Mouse (Mus musculus): ENCODE measurements around the gene Trim27. TPM values are rescaled to one million over a fixed set of nuclear protein-coding genes. Genes with fewer than 3 reads are reported as not detected.

Gene Trim27
- polyA plus RNA-seq, 1 experiment: 9.1 TPM

- peaks cover 2% of the 10 kb centered on the region; the same call in 1 of the 2 replicates for H3K4me1 ChIP-seq (ENCODE audit: control insufficient read depth, insufficient read depth, insufficient read length, low read length)
- H3K27ac ChIP-seq (replicated peaks; ENCODE audit: low read depth, low read length): no peak overlapping the region
- no peak overlapping the region for H3K4me3 ChIP-seq (ENCODE audit: insufficient read depth, low read depth, low read length)
Measured at GRCm38 (mm10) chr13:21183066-21183465, 3.8 kb downstream of the Trim27 start.

DNA sequence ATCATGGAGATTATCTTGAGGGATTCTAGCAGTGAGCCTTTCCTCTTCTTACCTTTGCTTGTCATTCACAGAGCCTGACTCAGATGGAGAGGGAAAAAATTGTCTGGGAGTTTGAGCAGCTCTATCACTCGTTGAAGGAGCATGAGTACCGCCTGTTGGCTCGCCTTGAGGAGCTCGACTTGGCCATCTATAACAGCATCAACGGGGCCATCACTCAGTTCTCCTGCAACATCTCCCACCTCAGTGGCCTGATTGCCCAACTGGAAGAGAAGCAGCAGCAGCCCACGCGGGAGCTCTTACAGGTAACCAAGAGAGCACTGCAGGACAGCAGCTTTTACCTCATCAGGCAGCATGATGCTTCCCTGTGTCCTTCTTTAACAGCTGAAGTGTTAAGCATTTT is 4.4 kb downstream of the Trim27 start:
- Histone ChIP-seq H3K27ac (replicated peaks; ENCODE audit: low read depth, low read length) (no peak overlapping the region), H3K4me3 (ENCODE audit: insufficient read depth, low read depth, low read length) (no peak overlapping the region), H3K4me1 (ENCODE audit: control insufficient read depth, insufficient read depth, insufficient read length, low read length) (peaks cover 1% of the 10 kb centered on the region; the same call in 1 of the 2 replicates)

GRCm38 (mm10) chr13:21185521-21185920 is 6.3 kb downstream of the Trim27 start:
- Histone ChIP-seq H3K4me1 (ENCODE audit: control insufficient read depth, insufficient read depth, insufficient read length, low read length) (no peaks in the 10 kb centered on the region), H3K27ac (replicated peaks; ENCODE audit: low read depth, low read length) (no peak overlapping the region), H3K4me3 (ENCODE audit: insufficient read depth, low read depth, low read length) (no peak overlapping the region)

GRCm38 (mm10) chr13:21195406-21196228 is 16.4 kb downstream of the Trim27 start:
- H3K27ac ChIP-seq (replicated peaks; ENCODE audit: low read depth, low read length): no peak overlapping the region
- H3K4me3 ChIP-seq (ENCODE audit: insufficient read depth, low read depth, low read length): no peak overlapping the region
- no peaks in the 10 kb centered on the region for H3K4me1 ChIP-seq (ENCODE audit: control insufficient read depth, insufficient read depth, insufficient read length, low read length)

DNA sequence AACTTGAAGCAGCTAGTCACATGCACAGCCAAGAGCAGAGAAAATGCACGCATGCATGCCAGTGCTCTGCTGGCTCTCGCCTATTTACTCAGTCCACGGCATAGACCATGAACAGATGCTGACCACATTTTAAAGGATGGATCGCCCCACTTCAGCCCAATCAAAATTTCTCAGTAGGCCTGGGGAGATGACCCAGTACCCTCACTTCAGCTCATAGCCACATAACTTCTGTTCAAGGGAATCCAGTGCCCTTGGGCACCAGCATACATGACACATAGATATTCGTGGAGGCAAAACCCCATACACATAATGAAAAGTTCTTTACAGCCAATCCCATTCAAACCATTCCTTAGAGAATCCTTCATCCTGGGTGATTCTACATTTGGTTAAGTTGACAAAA is 18.5 kb downstream of the Trim27 start:
- no peaks in the 10 kb centered on the region for H3K4me1 ChIP-seq (ENCODE audit: control insufficient read depth, insufficient read depth, insufficient read length, low read length)
- H3K4me3 ChIP-seq (ENCODE audit: insufficient read depth, low read depth, low read length): no peak overlapping the region

DNA sequence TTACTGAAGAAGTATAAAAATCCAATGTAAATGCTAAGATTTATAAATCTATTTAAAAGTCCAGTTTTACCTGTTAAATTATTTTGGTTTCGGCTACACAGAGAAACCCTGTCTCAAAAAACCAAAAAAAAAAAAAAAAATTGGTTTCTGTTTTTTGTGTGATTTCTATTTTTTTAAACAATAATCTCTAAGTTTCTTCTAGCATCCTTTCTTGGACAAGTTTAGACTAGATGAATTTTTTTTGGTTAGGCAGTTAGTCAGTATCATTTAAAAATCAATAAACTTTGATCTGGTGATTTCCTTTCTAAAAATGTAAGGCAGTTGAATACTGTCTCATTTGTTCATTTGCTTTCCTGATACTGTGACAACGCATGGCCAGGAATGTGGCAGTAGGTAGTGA is 19.1 kb downstream of the Trim27 start:
- no peaks in the 10 kb centered on the region for H3K4me1 ChIP-seq (ENCODE audit: control insufficient read depth, insufficient read depth, insufficient read length, low read length)
- H3K4me3 ChIP-seq (ENCODE audit: insufficient read depth, low read depth, low read length): no peak overlapping the region
- H3K27ac ChIP-seq (replicated peaks; ENCODE audit: low read depth, low read length): no peak overlapping the region

More for the DNA sequence above, 18.5 kb downstream of the Trim27 start:
- no peak overlapping the region for H3K27ac ChIP-seq (replicated peaks; ENCODE audit: low read depth, low read length)

DNA sequence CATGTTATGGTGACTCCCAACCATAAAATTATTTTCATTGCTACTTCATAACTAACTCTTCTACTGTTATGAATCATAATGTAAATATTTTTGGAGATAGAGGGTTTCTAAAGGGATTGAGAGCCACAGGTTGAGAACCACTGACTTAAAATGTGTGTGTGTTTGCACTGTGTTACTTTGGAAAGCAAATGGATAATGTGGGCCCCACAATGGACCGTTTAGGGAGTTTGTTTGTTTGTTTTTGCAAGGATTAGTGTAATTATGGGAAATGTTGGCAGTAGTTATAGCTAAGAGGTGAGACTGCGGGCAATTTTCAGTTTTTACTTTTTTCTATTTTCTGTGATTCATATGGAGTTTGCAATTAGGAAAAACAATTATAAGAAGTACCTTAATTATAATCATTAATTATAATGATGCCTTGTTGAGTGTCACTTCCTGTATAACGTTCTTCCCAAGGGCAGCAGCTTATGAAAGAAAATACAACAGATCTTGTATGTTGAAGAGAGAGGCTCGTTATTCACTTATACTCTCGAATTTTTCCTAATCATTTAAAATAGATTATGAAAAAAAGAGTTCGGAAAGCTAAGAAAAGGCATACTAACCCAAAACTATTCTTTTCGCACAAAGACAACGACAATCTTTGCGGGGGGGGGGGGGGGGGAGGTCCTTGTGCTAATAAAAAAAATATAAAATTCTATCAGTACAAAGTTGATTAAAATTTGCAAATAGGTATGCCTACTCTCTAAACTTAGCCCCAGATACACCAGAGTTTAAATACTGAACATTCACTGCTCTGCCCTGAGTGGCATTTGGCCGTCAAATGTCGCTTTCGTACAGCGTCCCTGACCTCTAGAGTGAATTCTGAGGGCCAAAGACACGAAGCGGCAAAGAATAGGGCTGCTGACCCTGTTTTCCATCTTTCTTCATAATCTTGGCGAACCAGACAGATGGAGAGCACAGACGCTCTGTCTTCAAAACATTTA is 20.1 kb downstream of the Trim27 start:
- H3K4me3 ChIP-seq (ENCODE audit: insufficient read depth, low read depth, low read length): peak overlapping the region; percentile 100
- no peaks in the 10 kb centered on the region for H3K4me1 ChIP-seq (ENCODE audit: control insufficient read depth, insufficient read depth, insufficient read length, low read length)
- peak overlapping the region; percentile 39 for H3K27ac ChIP-seq (replicated peaks; ENCODE audit: low read depth, low read length)

DNA sequence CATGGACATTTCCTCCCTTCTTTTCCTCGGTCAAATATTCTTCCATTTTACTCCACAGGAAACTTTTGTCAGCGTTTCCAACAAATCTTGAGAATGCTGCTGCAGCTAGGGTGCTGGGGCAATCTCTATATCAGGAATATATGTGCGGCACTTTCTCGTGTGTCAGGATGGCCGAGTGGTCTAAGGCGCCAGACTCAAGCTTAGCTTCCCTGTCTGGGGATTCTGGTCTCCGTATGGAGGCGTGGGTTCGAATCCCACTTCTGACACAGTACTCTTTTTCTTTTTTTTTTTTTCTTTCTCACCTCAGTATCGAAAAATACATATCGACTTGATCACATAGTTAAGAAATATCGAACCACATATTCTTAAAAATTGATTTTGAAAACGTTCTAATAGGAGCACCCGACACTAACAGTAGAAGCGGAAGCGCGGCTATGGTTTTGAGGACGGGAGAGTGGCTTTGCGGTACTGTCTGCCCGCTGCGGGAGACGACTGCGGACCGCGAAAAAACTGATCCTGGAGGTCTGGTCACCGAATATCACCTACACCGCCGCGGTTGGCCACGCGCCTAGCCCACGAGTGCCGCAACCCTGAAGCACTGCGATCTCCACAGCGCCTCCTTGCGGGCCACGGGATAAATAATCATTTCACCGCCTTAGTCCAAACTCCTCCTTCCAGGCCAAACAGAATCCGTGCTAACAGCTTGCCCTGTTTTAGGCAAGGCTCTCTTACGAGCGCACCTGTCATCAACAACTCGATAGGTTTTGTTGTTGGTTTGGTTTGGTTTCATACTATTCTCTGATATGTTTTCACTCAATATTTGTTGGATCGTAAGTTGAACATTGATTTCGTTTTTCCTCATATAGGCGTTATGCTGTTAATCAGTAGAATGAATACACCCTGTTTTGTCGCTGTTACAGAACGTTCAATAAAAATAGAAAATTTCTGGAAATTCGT is 21.1 kb downstream of the Trim27 start:
- Histone ChIP-seq H3K4me3 (ENCODE audit: insufficient read depth, low read depth, low read length) (peak overlapping the region; percentile 100), H3K27ac (replicated peaks; ENCODE audit: low read depth, low read length) (peak overlapping the region; percentile 80), H3K4me1 (ENCODE audit: control insufficient read depth, insufficient read depth, insufficient read length, low read length) (no peaks in the 10 kb centered on the region)

DNA sequence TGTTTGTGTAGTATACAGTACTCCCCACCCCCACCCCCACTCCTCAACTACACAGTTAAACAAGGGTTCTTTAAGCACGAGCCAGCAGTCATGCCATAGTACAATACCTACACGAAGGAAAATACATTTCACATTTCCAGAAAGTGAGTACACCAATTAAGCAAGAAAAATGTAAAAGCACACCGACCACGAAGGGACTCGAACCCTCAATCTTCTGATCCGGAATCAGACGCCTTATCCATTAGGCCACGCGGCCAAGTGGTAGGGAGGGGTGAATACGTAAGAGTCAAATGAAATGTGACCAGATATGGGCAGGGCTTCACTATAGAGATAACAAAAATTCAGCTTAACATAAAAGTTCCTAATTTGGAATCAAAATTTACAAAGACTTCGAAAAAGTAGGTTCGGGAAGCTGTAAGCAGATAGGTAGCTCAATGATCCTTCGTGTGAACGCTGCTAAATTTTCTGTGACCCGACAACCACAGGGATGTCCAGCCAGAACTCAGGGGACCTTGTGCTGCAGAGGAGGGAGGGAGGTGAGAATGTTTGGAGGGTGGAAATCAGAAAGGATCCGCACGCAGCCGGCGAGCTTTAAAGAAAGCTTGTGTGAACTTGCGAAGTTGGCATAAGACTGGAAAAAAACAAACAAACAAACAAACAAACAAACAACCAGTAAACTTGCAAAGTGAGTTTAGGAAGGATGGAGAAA is 36.2 kb downstream of the Trim27 start:
- no peaks in the 10 kb centered on the region for H3K4me1 ChIP-seq (ENCODE audit: control insufficient read depth, insufficient read depth, insufficient read length, low read length)
- H3K27ac ChIP-seq (replicated peaks; ENCODE audit: low read depth, low read length): no peak overlapping the region
- peak overlapping the region; percentile 33 for H3K4me3 ChIP-seq (ENCODE audit: insufficient read depth, low read depth, low read length)

- no peaks in the 10 kb centered on the region for H3K4me1 ChIP-seq (ENCODE audit: control insufficient read depth, insufficient read depth, insufficient read length, low read length)
- no peak overlapping the region for H3K27ac ChIP-seq (replicated peaks; ENCODE audit: low read depth, low read length)
- no peak overlapping the region for H3K4me3 ChIP-seq (ENCODE audit: insufficient read depth, low read depth, low read length)
Measured at GRCm38 (mm10) chr13:21216781-21217180, 37.5 kb downstream of the Trim27 start.

DNA sequence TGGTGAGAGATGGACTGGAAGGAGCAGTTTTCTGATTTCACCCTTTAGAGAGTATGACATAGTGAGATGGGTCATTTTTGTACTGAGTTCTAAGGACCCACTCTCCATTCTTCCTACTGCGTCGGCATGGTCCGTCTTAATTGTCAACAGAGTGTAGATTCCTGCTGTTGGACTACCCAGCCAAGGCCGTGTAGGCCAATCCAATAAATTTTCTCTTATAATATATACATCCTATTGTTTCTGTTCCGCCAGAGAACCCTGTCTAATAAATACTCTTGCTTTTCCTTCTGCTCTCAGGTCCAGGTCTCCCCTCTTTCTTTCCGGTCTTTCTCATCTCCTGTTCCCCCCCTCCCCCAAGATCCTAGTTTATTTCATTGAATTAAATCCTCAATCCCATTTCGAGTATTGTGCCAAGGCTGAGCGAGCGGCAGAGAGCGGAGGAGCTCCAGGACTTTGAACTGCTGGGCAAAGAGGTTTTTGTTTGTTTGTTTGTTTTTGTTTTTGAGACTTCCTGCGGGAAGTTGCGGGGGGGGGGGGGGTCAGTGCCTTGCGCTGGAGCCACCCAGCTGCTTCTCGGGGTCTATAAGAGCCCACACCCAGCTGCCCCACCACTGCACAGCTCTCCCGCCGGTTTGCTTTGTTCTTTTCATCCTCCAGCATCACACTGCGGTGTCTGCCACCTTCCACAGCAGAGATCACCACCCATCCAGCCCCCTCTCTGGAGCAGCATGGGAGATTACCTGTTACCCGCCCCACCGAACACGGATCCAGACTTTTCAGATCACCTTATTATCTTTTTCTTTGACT is 42.6 kb downstream of the Trim27 start:
- Histone ChIP-seq H3K27ac (replicated peaks; ENCODE audit: low read depth, low read length) (no peak overlapping the region), H3K4me3 (ENCODE audit: insufficient read depth, low read depth, low read length) (peak overlapping the region; percentile 56), H3K4me1 (ENCODE audit: control insufficient read depth, insufficient read depth, insufficient read length, low read length) (no peaks in the 10 kb centered on the region)

GRCm38 (mm10) chr13:21222463-21223022 is 43.3 kb downstream of the Trim27 start:
- Histone ChIP-seq H3K27ac (replicated peaks; ENCODE audit: low read depth, low read length) (no peak overlapping the region), H3K4me1 (ENCODE audit: control insufficient read depth, insufficient read depth, insufficient read length, low read length) (no peaks in the 10 kb centered on the region), H3K4me3 (ENCODE audit: insufficient read depth, low read depth, low read length) (peak overlapping the region; percentile 56)

- H3K4me3 ChIP-seq (ENCODE audit: insufficient read depth, low read depth, low read length): peak overlapping the region; percentile 25
- H3K27ac ChIP-seq (replicated peaks; ENCODE audit: low read depth, low read length): no peak overlapping the region
- H3K4me1 ChIP-seq (ENCODE audit: control insufficient read depth, insufficient read depth, insufficient read length, low read length): no peaks in the 10 kb centered on the region
Measured at GRCm38 (mm10) chr13:21223242-21223655, 44.0 kb downstream of the Trim27 start.
